Mouse (Mus musculus): ENCODE results near the gene Scd3. TPM values are rescaled to one million over a fixed set of nuclear protein-coding genes. Genes with fewer than 3 reads are reported as not detected.
"Not testable (repeated sequence)": the region's sequence is repeated elsewhere in the genome, so short reads cannot be mapped to it uniquely, and the experiment has no call there.

Gene Scd3
- polyA plus RNA-seq, 1 experiment from 2014 or later = 0.59 TPM

DNA sequence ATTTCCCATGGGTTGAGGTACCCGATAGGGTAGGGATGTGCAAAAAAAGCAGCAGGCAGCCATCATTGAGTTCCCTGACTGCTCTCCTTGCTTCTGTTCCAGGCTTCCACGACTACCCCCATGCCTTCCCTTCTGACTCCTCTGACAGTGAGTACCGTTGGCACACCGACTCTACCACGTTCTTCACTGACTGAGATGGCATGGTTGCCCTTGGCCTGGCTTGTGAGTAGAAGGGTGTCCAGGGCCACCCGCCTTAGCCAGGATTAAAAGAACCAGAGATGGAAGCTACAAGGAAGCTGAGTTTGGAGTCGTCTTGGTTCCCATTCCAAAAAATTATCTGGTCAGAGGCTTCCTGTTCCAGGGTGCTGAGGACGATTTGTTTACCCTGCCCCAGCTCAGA, 74.9 kb downstream of the Scd3 start:
- Histone ChIP-seq H3K4me1 (peaks cover 24% of the 10 kb centered on the region; the same call in 1 of the 2 replicates), H3K27ac (no peak overlapping the region), H3K4me3 (replicated peaks) (no peak overlapping the region), H3K9me3 (no peaks in the 10 kb centered on the region), H3K9ac (no peak overlapping the region), H3K36me3 (no peaks in the 10 kb centered on the region), H3K27me3 (replicated peaks) (no peaks in the 10 kb centered on the region), H3K4me2 (no peak overlapping the region)
- 70% methylated on average over 8 of the region's 8 CpGs for WGBS
- ATAC-seq (ENCODE audit: insufficient read depth, low FRiP score, low read depth) = no peak

DNA sequence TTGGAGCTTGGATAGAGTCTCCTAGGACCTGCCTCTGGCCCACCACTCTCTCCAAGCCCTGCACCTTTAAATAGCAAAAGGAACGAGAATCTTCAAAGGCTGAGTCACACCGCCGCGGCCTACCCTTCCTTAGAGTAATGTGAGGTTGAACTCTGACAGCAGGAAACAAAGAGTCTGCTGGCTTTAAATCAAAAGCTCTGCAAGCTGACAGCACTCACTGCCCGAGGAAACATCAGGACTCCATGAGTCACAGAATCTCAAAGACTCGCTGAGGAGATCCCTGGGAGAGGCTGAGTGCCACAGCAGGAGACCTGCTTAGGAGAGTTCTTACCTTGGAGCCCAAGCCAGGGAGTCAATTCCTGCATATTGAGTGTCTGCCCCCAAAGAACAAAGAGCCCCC, 77.7 kb downstream of the Scd3 start:
- 13% methylated on average over 6 of the region's 6 CpGs for WGBS
- no peaks in the 10 kb centered on the region for H3K36me3 ChIP-seq
- no peak overlapping the region for H3K4me2 ChIP-seq
- no peaks in the 10 kb centered on the region for H3K9me3 ChIP-seq
- H3K4me3 ChIP-seq (replicated peaks) = no peak overlapping the region
- H3K27ac ChIP-seq = peak overlapping the region; percentile 80
- ATAC-seq (ENCODE audit: insufficient read depth, low FRiP score, low read depth) = no peak
- H3K27me3 ChIP-seq (replicated peaks) = no peaks in the 10 kb centered on the region
- H3K9ac ChIP-seq = no peak overlapping the region
- H3K4me1 ChIP-seq = peaks cover 42% of the 10 kb centered on the region

DNA sequence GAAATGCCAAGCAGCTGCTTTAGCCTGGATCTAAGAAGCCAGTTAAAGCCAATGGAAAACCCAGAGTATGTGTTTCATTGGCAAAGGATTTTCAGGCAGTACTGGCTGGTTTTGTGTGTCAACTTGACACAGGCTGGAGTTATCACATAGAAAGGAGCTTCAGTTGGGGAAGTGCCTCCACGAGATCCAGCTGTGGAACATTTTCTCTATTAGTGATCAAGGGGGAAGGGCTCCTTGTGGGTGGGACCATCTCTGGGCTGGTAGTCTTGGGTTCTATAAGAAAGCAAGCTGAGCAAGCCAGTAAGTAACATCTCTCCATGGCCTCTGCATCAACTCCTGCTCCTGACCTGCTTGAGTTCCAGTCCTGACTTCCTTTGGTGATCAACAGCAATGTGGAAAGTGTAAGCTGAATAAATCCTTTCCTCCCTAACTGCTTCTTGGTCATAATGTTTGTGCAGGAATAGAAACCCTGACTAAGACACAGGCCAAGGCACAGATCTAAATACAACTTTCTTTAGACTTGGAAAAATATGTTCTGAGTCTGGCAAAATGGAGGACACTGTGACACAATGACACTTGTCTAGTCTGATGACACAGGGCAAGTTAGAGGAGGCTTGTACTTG, 78.9 kb downstream of the Scd3 start:
- Histone ChIP-seq H3K4me1 (peaks cover 42% of the 10 kb centered on the region), H3K27ac (peak overlapping the region; percentile 80)
- H3K4me3 ChIP-seq (replicated peaks); H3K9me3 ChIP-seq; H3K9ac ChIP-seq; H3K27me3 ChIP-seq (replicated peaks); H3K4me2 ChIP-seq; ATAC-seq (ENCODE audit: insufficient read depth, low FRiP score, low read depth); H3K36me3 ChIP-seq: not testable (repeated sequence)
- 34% methylated on average over 1 of the region's 1 CpGs for WGBS

DNA sequence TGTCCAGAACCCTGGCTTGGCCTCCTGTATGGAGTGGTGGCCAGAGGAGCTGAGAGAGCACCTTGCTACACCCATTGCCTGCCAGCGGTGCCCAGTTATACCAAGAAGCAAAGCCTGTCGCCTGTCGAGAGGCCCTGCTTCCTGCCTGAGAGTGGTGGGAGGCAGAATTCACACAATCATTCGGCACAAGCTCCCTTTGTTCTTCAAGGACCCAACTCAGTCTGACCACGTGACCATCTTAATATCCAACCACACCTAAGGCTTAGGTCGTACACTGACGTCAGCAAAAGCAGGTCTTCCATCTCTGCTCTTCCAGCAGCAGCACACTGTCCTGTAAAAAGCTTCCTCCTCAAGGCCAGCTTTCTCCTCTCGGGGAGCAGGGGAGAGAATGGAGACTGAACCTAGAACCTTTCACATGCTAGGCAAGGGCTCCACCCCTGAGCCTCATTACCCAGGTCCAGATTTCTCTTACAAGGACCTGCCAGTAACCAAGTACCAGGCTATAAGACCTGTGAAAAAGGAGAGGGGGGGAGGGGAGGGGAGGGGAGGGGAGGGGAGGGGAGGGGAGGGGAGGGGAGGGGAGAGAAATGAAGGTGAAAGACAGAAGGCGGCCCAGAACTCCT, 79.6 kb downstream of the Scd3 start:
- no peaks in the 10 kb centered on the region for H3K27me3 ChIP-seq (replicated peaks)
- 27% methylated on average over 9 of the region's 9 CpGs for WGBS
- no peaks in the 10 kb centered on the region for H3K36me3 ChIP-seq
- no peak overlapping the region for H3K4me3 ChIP-seq (replicated peaks)
- H3K4me2 ChIP-seq = no peak overlapping the region
- H3K9ac ChIP-seq = no peak overlapping the region
- H3K9me3 ChIP-seq = no peaks in the 10 kb centered on the region
- ATAC-seq (ENCODE audit: insufficient read depth, low FRiP score, low read depth) = no peak
- H3K27ac ChIP-seq = peak overlapping the region; percentile 98
- H3K4me1 ChIP-seq = peaks cover 38% of the 10 kb centered on the region

DNA sequence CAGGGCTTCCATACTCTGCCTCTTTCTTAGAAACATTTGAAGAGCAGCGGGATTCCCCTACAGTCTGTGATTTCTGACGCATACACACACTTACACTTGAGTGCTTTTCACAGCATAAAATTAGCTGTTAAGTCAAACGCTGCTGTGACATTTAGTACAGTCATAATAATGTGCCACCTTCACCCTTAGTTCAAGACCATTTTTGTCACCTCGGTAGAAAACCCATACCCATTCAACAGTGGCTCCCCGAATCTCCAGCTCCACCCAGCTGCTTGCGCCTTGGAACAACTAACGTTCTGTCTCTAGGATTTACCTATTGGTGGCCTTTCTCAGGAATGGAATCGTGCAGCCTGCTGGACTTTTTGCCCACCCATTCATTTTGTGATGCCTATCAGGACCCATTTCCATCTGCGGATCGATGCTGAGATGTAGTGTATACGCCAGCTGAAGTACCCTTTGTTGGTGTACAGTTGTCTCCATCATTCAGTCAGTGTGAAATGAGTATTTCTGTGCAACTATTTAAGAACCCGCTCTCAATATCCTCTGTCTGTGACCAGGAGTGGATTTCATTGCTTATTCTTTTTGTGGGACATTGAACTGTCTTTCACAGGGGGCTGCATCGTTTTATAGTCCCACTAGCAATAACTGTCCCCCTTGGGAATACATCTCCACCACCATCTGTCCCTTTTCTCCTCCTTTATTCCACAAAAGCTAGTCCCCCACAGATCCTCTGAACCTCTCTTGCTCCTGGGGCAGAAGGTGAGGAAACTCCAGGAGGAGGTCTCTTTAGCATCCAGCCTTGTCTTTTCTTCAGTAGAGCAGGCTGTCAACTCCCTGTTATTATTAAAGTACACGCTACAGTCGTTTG, 80.3 kb downstream of the Scd3 start:
- ATAC-seq (ENCODE audit: insufficient read depth, low FRiP score, low read depth) = no peak
- Histone ChIP-seq H3K27me3 (replicated peaks) (no peaks in the 10 kb centered on the region), H3K4me2 (peak overlapping the region; percentile 89), H3K27ac (peak overlapping the region; percentile 98), H3K36me3 (no peaks in the 10 kb centered on the region), H3K4me1 (peaks cover 38% of the 10 kb centered on the region), H3K9me3 (no peaks in the 10 kb centered on the region), H3K9ac (no peak overlapping the region), H3K4me3 (replicated peaks) (peak overlapping the region; percentile 47)
- 32% methylated on average over 15 of the region's 15 CpGs for WGBS

DNA sequence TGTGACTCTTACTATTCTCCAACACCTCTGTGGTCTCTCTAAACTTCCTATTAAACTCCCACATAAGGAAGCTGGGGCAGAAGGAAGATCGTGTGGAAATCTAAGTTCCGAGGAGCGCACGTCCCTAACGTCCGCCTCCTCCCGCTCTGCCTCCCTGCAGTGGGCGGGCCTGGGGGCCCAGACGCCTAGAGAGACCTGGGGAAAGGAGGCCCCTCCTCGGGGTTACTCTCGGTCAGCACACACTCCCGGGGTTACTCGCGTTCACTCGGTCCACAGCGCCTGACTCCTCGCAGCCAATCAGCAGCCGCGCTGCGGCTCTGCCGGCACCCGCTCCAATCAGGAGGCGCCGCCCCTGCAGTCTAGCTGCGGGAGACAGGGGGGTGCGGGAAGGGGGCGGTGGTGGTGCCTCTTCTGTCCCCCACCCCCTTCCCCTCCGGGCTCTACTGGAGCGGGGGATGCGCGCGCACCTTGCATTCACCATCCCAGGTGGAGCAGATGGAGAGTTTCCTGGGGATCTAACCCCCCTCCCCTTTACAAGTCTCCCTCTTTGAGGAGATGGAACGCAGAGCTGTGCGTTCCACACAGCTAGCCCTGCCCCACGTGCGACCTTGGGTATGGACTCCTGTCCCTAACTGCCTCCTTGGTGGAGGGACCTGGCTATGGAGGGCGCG, 81.1 kb downstream of the Scd3 start:
- under 1% methylated on average over 38 of the region's 38 CpGs for WGBS
- ATAC-seq (ENCODE audit: insufficient read depth, low FRiP score, low read depth) = peak; percentile 99
- H3K9me3 ChIP-seq = no peaks in the 10 kb centered on the region
- peak overlapping the region; percentile 47 for H3K4me3 ChIP-seq (replicated peaks)
- peak overlapping the region; percentile 89 for H3K4me2 ChIP-seq
- no peaks in the 10 kb centered on the region for H3K27me3 ChIP-seq (replicated peaks)
- no peaks in the 10 kb centered on the region for H3K36me3 ChIP-seq
- peaks cover 38% of the 10 kb centered on the region for H3K4me1 ChIP-seq
- H3K9ac ChIP-seq = peak overlapping the region; percentile 33; the same call in 1 of the 2 replicates
- peak overlapping the region; percentile 98 for H3K27ac ChIP-seq

DNA sequence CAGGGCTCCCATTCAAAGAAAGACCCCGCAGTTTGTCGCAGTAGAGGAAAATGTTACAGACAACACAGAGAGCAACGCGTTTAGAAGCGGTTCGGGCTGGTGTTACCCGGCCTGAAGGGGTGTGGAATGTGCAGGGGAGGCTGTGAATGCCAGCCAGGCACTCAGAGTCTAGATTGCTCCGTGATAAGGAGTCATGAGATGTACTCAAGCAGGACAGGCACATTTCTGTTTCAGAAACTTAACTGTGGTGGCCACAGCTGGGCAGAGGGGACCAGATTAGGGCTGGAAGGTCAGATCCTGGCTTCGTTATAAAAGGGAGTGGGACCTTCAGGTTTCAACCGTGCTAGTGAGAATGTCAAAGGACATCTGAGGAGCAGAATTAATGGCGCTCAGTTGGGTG, 81.7 kb downstream of the Scd3 start:
- Histone ChIP-seq H3K9me3 (no peaks in the 10 kb centered on the region), H3K9ac (peak overlapping the region; percentile 33; the same call in 1 of the 2 replicates), H3K36me3 (no peaks in the 10 kb centered on the region), H3K27ac (peak overlapping the region; percentile 98), H3K27me3 (replicated peaks) (no peaks in the 10 kb centered on the region), H3K4me3 (replicated peaks) (peak overlapping the region; percentile 47), H3K4me2 (peak overlapping the region; percentile 89), H3K4me1 (peaks cover 38% of the 10 kb centered on the region)
- no peak; the same call in 1 of the 2 replicates for ATAC-seq (ENCODE audit: insufficient read depth, low FRiP score, low read depth)
- 3% methylated on average over 11 of the region's 11 CpGs for WGBS

DNA sequence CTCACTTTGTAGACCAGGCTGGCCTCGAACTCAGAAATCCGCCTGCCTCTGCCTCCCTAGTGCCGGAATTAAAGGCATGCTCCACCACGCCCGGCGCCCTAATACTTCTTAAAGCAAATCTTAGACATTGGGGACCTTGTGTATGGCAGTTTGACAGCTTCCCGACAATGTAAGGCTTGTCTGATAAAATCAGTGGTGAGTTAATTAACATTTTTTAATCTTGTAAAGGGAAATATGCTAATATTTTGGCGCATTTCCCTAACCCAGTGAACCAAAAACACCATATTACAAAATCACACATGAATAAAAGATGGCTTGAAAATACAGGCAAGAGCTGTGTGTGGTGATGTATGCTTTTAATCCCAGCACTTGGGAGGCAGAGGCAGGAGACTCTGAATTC, 82.5 kb downstream of the Scd3 start:
- no peak for ATAC-seq (ENCODE audit: insufficient read depth, low FRiP score, low read depth)
- no peaks in the 10 kb centered on the region for H3K27me3 ChIP-seq (replicated peaks)
- 91% methylated on average over 8 of the region's 8 CpGs for WGBS
- H3K4me1 ChIP-seq = peaks cover 32% of the 10 kb centered on the region
- no peak overlapping the region for H3K4me3 ChIP-seq (replicated peaks)
- no peak overlapping the region for H3K27ac ChIP-seq
- no peaks in the 10 kb centered on the region for H3K9me3 ChIP-seq
- no peaks in the 10 kb centered on the region for H3K36me3 ChIP-seq
- no peak overlapping the region for H3K9ac ChIP-seq
- H3K4me2 ChIP-seq = no peak overlapping the region

DNA sequence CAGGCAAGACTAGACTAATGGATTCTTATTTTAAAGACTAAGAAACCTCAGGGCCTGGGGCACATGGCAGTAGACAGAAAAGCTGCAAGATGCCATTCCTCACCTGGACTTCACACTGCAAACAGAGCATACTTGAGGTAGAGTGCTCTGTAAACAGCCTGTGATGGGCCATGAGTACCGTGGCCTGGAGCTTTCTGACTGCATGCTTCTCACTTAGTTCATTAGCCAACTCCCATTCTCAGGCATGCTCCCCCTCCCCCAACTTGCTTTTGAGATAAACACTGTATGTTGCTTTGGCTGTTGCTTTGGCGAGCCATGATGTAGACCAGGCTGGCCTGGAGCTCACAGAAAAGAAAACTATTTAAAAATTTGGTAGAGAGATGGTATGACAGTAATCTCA, 83.0 kb downstream of the Scd3 start:
- no peaks in the 10 kb centered on the region for H3K36me3 ChIP-seq
- WGBS = 36% methylated on average over 2 of the region's 2 CpGs
- no peak for ATAC-seq (ENCODE audit: insufficient read depth, low FRiP score, low read depth)
- no peak overlapping the region for H3K9ac ChIP-seq
- H3K4me1 ChIP-seq = peaks cover 30% of the 10 kb centered on the region
- no peaks in the 10 kb centered on the region for H3K9me3 ChIP-seq
- H3K4me3 ChIP-seq (replicated peaks) = no peak overlapping the region
- no peaks in the 10 kb centered on the region for H3K27me3 ChIP-seq (replicated peaks)
- H3K4me2 ChIP-seq = no peak overlapping the region
- H3K27ac ChIP-seq = no peak overlapping the region

DNA sequence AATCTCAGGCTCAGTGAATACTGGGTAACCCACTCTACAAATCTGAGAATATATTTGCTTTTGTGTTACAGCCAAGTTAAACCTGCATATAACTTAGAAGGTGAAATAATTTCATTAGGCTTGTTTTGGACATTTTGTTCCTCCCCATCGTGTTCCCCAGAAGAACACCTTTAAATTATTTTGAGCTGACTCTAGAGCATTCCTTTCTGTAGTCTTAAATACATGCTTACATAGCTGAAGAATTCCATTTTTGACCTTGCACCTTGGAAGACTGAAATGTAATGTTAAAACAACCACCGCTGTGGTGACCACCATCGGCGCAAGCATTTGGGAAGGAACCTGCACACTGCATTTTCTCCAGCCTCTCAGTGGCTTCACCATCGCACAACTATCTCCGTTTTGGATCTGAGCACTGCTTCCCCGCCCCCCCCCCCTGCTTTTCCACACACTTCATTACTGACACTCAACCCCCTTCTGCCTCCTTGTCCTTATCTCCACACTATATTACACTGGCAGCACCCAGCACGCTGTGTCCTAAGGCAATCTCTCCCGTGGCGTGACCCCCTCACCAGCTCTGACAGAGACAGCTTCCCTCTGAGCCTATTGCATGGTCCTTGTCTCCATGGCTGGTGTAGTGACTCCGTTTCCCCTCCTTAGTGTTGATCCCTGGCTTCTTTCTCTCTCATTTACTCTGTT, 84.5 kb downstream of the Scd3 start:
- 45% methylated on average over 11 of the region's 11 CpGs for WGBS

DNA sequence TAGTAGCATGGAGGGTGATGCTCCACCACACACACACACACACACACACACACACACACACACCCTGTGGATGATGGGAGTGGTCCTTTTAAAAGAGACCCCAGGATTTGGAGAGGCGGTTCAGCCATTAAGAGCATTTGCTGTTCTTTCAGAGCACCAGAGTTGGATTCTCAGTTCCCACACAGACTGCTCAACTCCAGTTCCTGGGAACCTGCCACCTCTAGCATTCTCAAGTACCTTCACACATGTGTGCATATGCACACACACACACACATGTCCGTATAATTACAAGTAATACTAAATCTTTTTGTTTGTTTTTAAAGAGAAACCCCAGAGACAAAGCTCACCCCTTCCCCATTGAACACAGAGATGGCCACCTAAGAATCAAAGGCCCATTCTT, 89.0 kb downstream of the Scd3 start:
- Histone ChIP-seq H3K36me3 (peaks cover 13% of the 10 kb centered on the region), H3K9me3 (no peaks in the 10 kb centered on the region), H3K4me3 (replicated peaks) (no peak overlapping the region), H3K27ac (peak overlapping the region; percentile 97; the same call in 1 of the 2 replicates), H3K9ac (no peak overlapping the region), H3K27me3 (replicated peaks) (no peaks in the 10 kb centered on the region), H3K4me1 (peaks cover 27% of the 10 kb centered on the region), H3K4me2 (peak overlapping the region; percentile 93; the same call in 1 of the 2 replicates)
- ATAC-seq (ENCODE audit: insufficient read depth, low FRiP score, low read depth) = no peak
- 72% methylated on average over 2 of the region's 2 CpGs for WGBS

More for the DNA sequence above, 84.5 kb downstream of the Scd3 start:
- no peaks in the 10 kb centered on the region for H3K36me3 ChIP-seq
- H3K27ac ChIP-seq = no peak overlapping the region
- no peak overlapping the region for H3K4me3 ChIP-seq (replicated peaks)
- H3K27me3 ChIP-seq (replicated peaks) = no peaks in the 10 kb centered on the region
- no peak overlapping the region for H3K4me2 ChIP-seq
- ATAC-seq (ENCODE audit: insufficient read depth, low FRiP score, low read depth) = no peak
- H3K9ac ChIP-seq = no peak overlapping the region
- no peaks in the 10 kb centered on the region for H3K9me3 ChIP-seq
- peaks cover 30% of the 10 kb centered on the region for H3K4me1 ChIP-seq
